32 mouse cellular contexts compared by ENCODE assay signal in the genomic region with DNA sequence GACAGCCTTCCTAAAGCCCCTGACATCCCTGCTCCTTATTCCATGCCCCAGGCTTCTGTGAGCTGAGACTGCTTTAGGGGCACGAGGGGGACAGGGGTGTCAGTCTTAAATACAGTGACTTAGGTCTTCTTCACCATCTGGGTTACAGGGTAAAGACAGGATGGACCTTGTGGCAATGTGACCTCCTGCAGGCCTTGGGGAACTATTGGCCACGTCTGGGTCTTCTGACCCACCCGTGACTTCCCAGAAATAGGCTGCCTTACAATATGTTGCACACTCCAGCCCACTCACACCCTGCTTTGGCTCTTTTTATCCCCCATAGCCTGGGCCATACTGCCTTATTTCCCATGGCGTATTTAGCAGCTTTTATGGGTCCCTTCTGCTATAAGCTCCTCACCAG. TPM values are rescaled to one million over a fixed set of nuclear protein-coding genes. Genes with fewer than 3 reads are reported as not detected.
DNase-seq lines count a peak whose midpoint lies in the region; ATAC-seq and TF ChIP-seq lines count a peak whose summit lies in the region.
"Had no signal": no experiment of that assay in that cellular context is flagged by ENCODE, and none has a peak within 500 bp of the region (broad histone marks: within the 10 kb centered on the region; RNA-seq: fewer than 3 reads in every experiment).

No protein-coding gene starts in this region.

- no peak overlapping the region for H3K4me3 ChIP-seq in intestine, embryonic 15.5 days (replicated peaks)
- H3K4me3 ChIP-seq in intestine, embryonic 16.5 days (ENCODE audit: low read length) = no peak overlapping the region
- no peak overlapping the region for H3K4me3 ChIP-seq in stomach, embryonic 15.5 days (replicated peaks)
- no peak overlapping the region for H3K4me3 ChIP-seq in stomach, postnatal 0 days (ENCODE audit: low read depth, low read length)
- no peak overlapping the region for H3K4me3 ChIP-seq in limb, embryonic 11.5 days (ENCODE audit: low read depth, low read length)
- H3K4me3 ChIP-seq: embryonic facial prominence, embryonic 10.5 days; embryonic facial prominence, embryonic 13.5 days; forebrain, embryonic 10.5 days; forebrain, embryonic 13.5 days; heart, embryonic 12.5 days; heart, embryonic 15.5 days; hindbrain, embryonic 10.5 days; hindbrain, embryonic 13.5 days had no signal

- ATAC-seq in intestine, embryonic 15.5 days = no peak
- no peak for ATAC-seq in intestine, embryonic 16.5 days
- ATAC-seq in stomach, embryonic 15.5 days (ENCODE audit: insufficient read depth, low FRiP score, low read depth) = no peak
- ATAC-seq in stomach, postnatal 0 days (ENCODE audit: low FRiP score, low TSS enrichment) = no peak
- ATAC-seq in limb, embryonic 11.5 days (ENCODE audit: insufficient number of reproducible peaks, low FRiP score, low TSS enrichment, low read depth) = no peak
- ATAC-seq in erythroblast, adult 5-6 weeks (replicated peaks; ENCODE audit: low FRiP score, poor library complexity, severe bottlenecking) = no peak
- ATAC-seq: forebrain, embryonic 13.5 days; forebrain, embryonic 16.5 days; hindbrain, embryonic 16.5 days; Patski had no signal

- no peaks in the 10 kb centered on the region for H3K27me3 ChIP-seq in intestine, embryonic 15.5 days (replicated peaks)
- no peaks in the 10 kb centered on the region for H3K27me3 ChIP-seq in intestine, embryonic 16.5 days (replicated peaks; ENCODE audit: control insufficient read depth, insufficient read depth, low read length)
- no peaks in the 10 kb centered on the region for H3K27me3 ChIP-seq in stomach, embryonic 15.5 days (replicated peaks)
- H3K27me3 ChIP-seq in stomach, postnatal 0 days (ENCODE audit: control insufficient read depth, insufficient read depth, low read length) = no peaks in the 10 kb centered on the region
- H3K27me3 ChIP-seq in limb, embryonic 11.5 days (ENCODE audit: control insufficient read depth, insufficient read depth, low read length) = no peaks in the 10 kb centered on the region
- H3K27me3 ChIP-seq: CH12.LX; embryonic facial prominence, embryonic 13.5 days; forebrain, embryonic 13.5 days; heart, embryonic 12.5 days; heart, embryonic 15.5 days; Patski had no signal

- no peaks in the 10 kb centered on the region for H3K9me3 ChIP-seq in intestine, embryonic 15.5 days
- no peaks in the 10 kb centered on the region for H3K9me3 ChIP-seq in intestine, embryonic 16.5 days (ENCODE audit: control insufficient read depth, low read length)
- H3K9me3 ChIP-seq in stomach, embryonic 15.5 days = no peaks in the 10 kb centered on the region
- no peaks in the 10 kb centered on the region for H3K9me3 ChIP-seq in stomach, postnatal 0 days (ENCODE audit: control insufficient read depth, low read length)
- H3K9me3 ChIP-seq in limb, embryonic 11.5 days (ENCODE audit: control insufficient read depth, low read length) = no peaks in the 10 kb centered on the region
- H3K9me3 ChIP-seq: embryonic facial prominence, embryonic 10.5 days; embryonic facial prominence, embryonic 13.5 days; forebrain, embryonic 10.5 days; forebrain, embryonic 13.5 days; G1E; heart, embryonic 15.5 days; hindbrain, embryonic 10.5 days; hindbrain, embryonic 13.5 days had no signal

- DNase-seq in cerebellum, adult 9-10 months = peak; percentile 23
- DNase-seq in cerebellum, adult 18-20 months = no peak
- no peak for DNase-seq in stomach, postnatal 0 days (ENCODE audit: low spot score)
- peak; percentile 5 for DNase-seq in limb, embryonic 11.5 days (ENCODE audit: low spot score)
- DNase-seq: adrenal gland, postnatal 10 days; adrenal gland, postnatal 36 days; B cell, adult 2 months; cerebellum, adult 9-11 months; gastrocnemius, postnatal 10 days; gastrocnemius, postnatal 36 days; heart, postnatal 10 days; heart, postnatal 36 days had no signal

- 0 out of 2 replicates have a peak overlapping the region, but pooled peaks have one; percentile 13 for H3K27ac ChIP-seq in intestine, embryonic 15.5 days
- H3K27ac ChIP-seq in intestine, embryonic 16.5 days (ENCODE audit: low read length) = no peak overlapping the region
- H3K27ac ChIP-seq in stomach, embryonic 15.5 days = peak overlapping the region; percentile 65; the same call in 1 of the 2 replicates
- H3K27ac ChIP-seq in stomach, postnatal 0 days (replicated peaks) = no peak overlapping the region
- no peak overlapping the region for H3K27ac ChIP-seq in limb, embryonic 11.5 days (replicated peaks; ENCODE audit: low read depth, low read length)
- H3K27ac ChIP-seq: embryonic facial prominence, embryonic 10.5 days; embryonic facial prominence, embryonic 13.5 days; forebrain, embryonic 10.5 days; forebrain, embryonic 13.5 days; heart, embryonic 15.5 days; hindbrain, embryonic 10.5 days; hindbrain, embryonic 13.5 days had no signal

- no peaks in the 10 kb centered on the region for H3K36me3 ChIP-seq in intestine, embryonic 15.5 days
- H3K36me3 ChIP-seq in intestine, embryonic 16.5 days (ENCODE audit: control insufficient read depth, insufficient read depth, low read length) = no peaks in the 10 kb centered on the region
- no peaks in the 10 kb centered on the region for H3K36me3 ChIP-seq in stomach, embryonic 15.5 days
- no peaks in the 10 kb centered on the region for H3K36me3 ChIP-seq in stomach, postnatal 0 days (ENCODE audit: control insufficient read depth, insufficient read depth, low read length)
- no peaks in the 10 kb centered on the region for H3K36me3 ChIP-seq in limb, embryonic 11.5 days (ENCODE audit: control insufficient read depth, insufficient read depth, low read length)
- H3K36me3 ChIP-seq: embryonic facial prominence, embryonic 10.5 days; embryonic facial prominence, embryonic 13.5 days; forebrain, embryonic 10.5 days; G1E; heart, embryonic 12.5 days; heart, embryonic 15.5 days; hindbrain, embryonic 10.5 days; hindbrain, embryonic 13.5 days had no signal

- no peak overlapping the region for H3K9ac ChIP-seq in intestine, embryonic 15.5 days
- no peak overlapping the region for H3K9ac ChIP-seq in intestine, embryonic 16.5 days (ENCODE audit: low read depth, low read length)
- no peak overlapping the region for H3K9ac ChIP-seq in stomach, embryonic 15.5 days
- no peak overlapping the region for H3K9ac ChIP-seq in stomach, postnatal 0 days (ENCODE audit: low read length)
- no peak overlapping the region for H3K9ac ChIP-seq in limb, embryonic 11.5 days (ENCODE audit: low read length)
- H3K9ac ChIP-seq: embryonic facial prominence, embryonic 13.5 days; forebrain, embryonic 13.5 days; heart, embryonic 12.5 days; heart, embryonic 15.5 days; hindbrain, embryonic 13.5 days had no signal

- TF ChIP-seq CTCF in stomach, postnatal 0 days (IDR thresholded peaks at IDR 0.05; ENCODE audit: low read depth) = no peak

- no peak for TF ChIP-seq EP300 in stomach, postnatal 0 days (optimal IDR thresholded peaks at IDR 0.05)

- H3K4me1 ChIP-seq in intestine, embryonic 15.5 days (replicated peaks) = peaks cover 6% of the 10 kb centered on the region; the same call in 1 of the 2 replicates
- H3K4me1 ChIP-seq in intestine, embryonic 16.5 days (ENCODE audit: control insufficient read depth, insufficient read depth, low read length) = no peaks in the 10 kb centered on the region
- peaks cover 12% of the 10 kb centered on the region; the same call in 1 of the 2 replicates for H3K4me1 ChIP-seq in stomach, embryonic 15.5 days
- H3K4me1 ChIP-seq in stomach, postnatal 0 days (replicated peaks; ENCODE audit: control insufficient read depth, insufficient read depth) = 0 out of 2 replicates have a peak, but pooled peaks cover 4% of the 10 kb centered on the region
- H3K4me1 ChIP-seq in limb, embryonic 11.5 days (ENCODE audit: control insufficient read depth, insufficient read depth, low read length) = peaks cover 5% of the 10 kb centered on the region; the same call in 1 of the 2 replicates

- no peak overlapping the region for H3K4me2 ChIP-seq in intestine, embryonic 15.5 days (replicated peaks)
- H3K4me2 ChIP-seq in intestine, embryonic 16.5 days (ENCODE audit: low read depth, low read length) = no peak overlapping the region
- no peak overlapping the region for H3K4me2 ChIP-seq in stomach, embryonic 15.5 days
- H3K4me2 ChIP-seq in stomach, postnatal 0 days (replicated peaks; ENCODE audit: low read depth) = no peak overlapping the region
- no peak overlapping the region for H3K4me2 ChIP-seq in limb, embryonic 11.5 days (ENCODE audit: low read depth, severe bottlenecking)
- H3K4me2 ChIP-seq: embryonic facial prominence, embryonic 13.5 days; forebrain, embryonic 13.5 days; heart, embryonic 12.5 days; heart, embryonic 15.5 days; hindbrain, embryonic 13.5 days had no signal

- 86% methylated on average over 4 of the region's 4 CpGs for WGBS in intestine, embryonic 15.5 days
- 87% methylated on average over 4 of the region's 4 CpGs for WGBS in intestine, embryonic 16.5 days
- WGBS in stomach, embryonic 15.5 days = 67% methylated on average over 4 of the region's 4 CpGs
- 80% methylated on average over 4 of the region's 4 CpGs for WGBS in stomach, postnatal 0 days
- WGBS in limb, embryonic 11.5 days = 87% methylated on average over 4 of the region's 4 CpGs

RNA-seq across cellular contexts. Expression of gene F830045P16Rik, which starts 8.5 kb away (rescaled TPM):
- polyA plus RNA-seq in intestine, embryonic 15.5 days (2015; fragmentation: Nextera tagmentation; extraction: Ambion mirVana) = not detected in 2 replicates
- polyA plus RNA-seq in intestine, embryonic 16.5 days (2015; fragmentation: Nextera tagmentation; extraction: Ambion mirVana) = not detected in 2 replicates
- polyA plus RNA-seq in stomach, embryonic 15.5 days (2015; fragmentation: Nextera tagmentation; extraction: Ambion mirVana) = 0.09 and 0.22 TPM in 2 replicates
- 0.05 TPM in 1 of 2 replicates, not detected in the other for polyA plus RNA-seq in stomach, postnatal 0 days (2015; fragmentation: Nextera tagmentation; extraction: Ambion mirVana)
- not detected in 2 replicates for polyA plus RNA-seq in limb, embryonic 11.5 days (2014; fragmentation: Nextera tagmentation; extraction: Ambion mirVana)
- total RNA-seq in erythroblast, adult 5-6 weeks (2015; ENCODE audit: low replicate concordance) = 0.42 TPM in 1 of 2 replicates, not detected in the other
- total RNA-seq in erythroblast, adult 5-6 weeks (2017; ENCODE audit: low replicate concordance) = not detected in 2 replicates
- total RNA-seq: adrenal gland, adult 18-20 months; adrenal gland, postnatal 10 days; adrenal gland, postnatal 36 days; CH12.LX; common myeloid progenitor, adult 5-6 weeks; G1E; gastrocnemius, adult 18-20 months; gastrocnemius, postnatal 36 days; heart, postnatal 10 days had no signal
- polyA plus RNA-seq: embryonic facial prominence, embryonic 10.5 days; embryonic facial prominence, embryonic 13.5 days; forebrain, embryonic 10.5 days; forebrain, embryonic 13.5 days; forebrain, embryonic 16.5 days; G1E; heart, embryonic 12.5 days; heart, embryonic 15.5 days; hindbrain, embryonic 10.5 days; hindbrain, embryonic 13.5 days; hindbrain, embryonic 16.5 days; Patski had no signal

Comparison
In these comparisons a context has a peak if more than half of its experiments do, and no peak if none do; other contexts are left out.
1. DNase-seq: peak in cerebellum, adult 9-10 months (single experiment) and limb, embryonic 11.5 days (single experiment); none in cerebellum, adult 18-20 months (0 of 2) and stomach, postnatal 0 days (single experiment).
2. H3K27ac ChIP-seq: peak in intestine, embryonic 15.5 days (single experiment) and stomach, embryonic 15.5 days (single experiment); none in intestine, embryonic 16.5 days (single experiment), stomach, postnatal 0 days (single experiment) and limb, embryonic 11.5 days (single experiment).